Mouse (Mus musculus) liver, adult 2 months (tissue): ENCODE measurements around the gene Mlycd. TPM values are rescaled to one million over a fixed set of nuclear protein-coding genes. Genes with fewer than 3 reads are reported as not detected.

Experiments used
- DNase-seq: peaks from one replicate; pipeline ENCODE4 v3.0.0-alpha.2; 2011; ENCODE audit warnings: low read depth, low spot score; ENCODE audit errors: extremely low read depth
- H3K27ac ChIP-seq: fragments of 200-500 bp; replicated peaks from 2 replicates; pipeline ENCODE4 v1.5.1; 2012; ENCODE audit warnings: low read depth, mild to moderate bottlenecking, control low read depth, inconsistent platforms, low read length; ENCODE audit not compliant: insufficient read depth
- H3K27me3 ChIP-seq: fragments of 200-500 bp; 2 replicates; pipeline ENCODE4 v1.6.1; 2012; ENCODE audit warnings: mild to moderate bottlenecking, moderate library complexity, low read length, inconsistent platforms; ENCODE audit not compliant: control insufficient read depth, insufficient read depth
- H3K36me3 ChIP-seq: fragments of 200-500 bp; 2 replicates; pipeline ENCODE4 v1.6.1; 2012; ENCODE audit warnings: low read length, inconsistent platforms; ENCODE audit not compliant: control insufficient read depth, insufficient read depth
- H3K4me1 ChIP-seq: fragments of 200-500 bp; 2 replicates; pipeline ENCODE4 v1.6.1; 2011; ENCODE audit warnings: low read length; ENCODE audit not compliant: control insufficient read depth, insufficient read depth
- H3K4me3 ChIP-seq: fragments of 200-500 bp; 2 replicates; pipeline ENCODE4 v1.5.1; 2011; ENCODE audit warnings: low read depth, mild to moderate bottlenecking, control low read depth, low read length, moderate library complexity; ENCODE audit not compliant: insufficient read depth
- H3K79me2 ChIP-seq: fragments of 200-500 bp; 2 replicates; pipeline ENCODE4 v1.6.1; 2012; ENCODE audit warnings: inconsistent platforms, mild to moderate bottlenecking, low read length, moderate library complexity; ENCODE audit not compliant: control insufficient read depth, insufficient read depth
- H3K9ac ChIP-seq: fragments of 200-500 bp; 2 replicates; pipeline ENCODE4 v1.6.1; 2012; ENCODE audit warnings: low read depth, mild to moderate bottlenecking, control low read depth, inconsistent platforms, low read length
- CTCF ChIP-seq: fragments of 200-500 bp; IDR thresholded peaks from 2 replicates; pipeline ENCODE4 v1.5.1; 2011; ENCODE audit warnings: low read depth, low read length, control low read depth
- POLR2A ChIP-seq: fragments of 200-500 bp; IDR thresholded peaks from 2 replicates; pipeline ENCODE4 v1.6.1; 2011; ENCODE audit warnings: low read length, control low read depth; ENCODE audit not compliant: insufficient read depth; ENCODE audit errors: extremely low read depth
- WGBS: fragments of 180-500 bp; shearing (Covaris S2); methylation state at CpG from one replicate; pipeline ENCODE4 v1.1.7; 2018; 5-methylcytosine and 5-hydroxymethylcytosine counted together
- polyA plus RNA-seq: library from polyadenylated mRNA; depleted of rRNA; stranded (reverse); fragments of >200 nt; gene quantifications from 2 replicates; pipeline ENCODE4 v1.2.3, GENCODE M21; 2012; rRNA removed
- total RNA-seq: library from RNA; depleted of rRNA; stranded (reverse); fragments of >200 nt; gene quantifications from 2 replicates; pipeline ENCODE4 v1.2.3, GENCODE M21; 2014; rRNA removed

Mlycd gene
- total and polyA plus RNA-seq, 2 experiments: 57.3 to 115 TPM

- TF ChIP-seq CTCF (no peak), POLR2A (no peak)
- Histone ChIP-seq H3K9ac (no peak overlapping the region), H3K27me3 (peaks cover under 1% of the 10 kb centered on the region; the same call in 1 of the 2 replicates), H3K4me1 (no peaks in the 10 kb centered on the region), H3K4me3 (no peak overlapping the region), H3K27ac (no peak overlapping the region), H3K79me2 (no peaks in the 10 kb centered on the region), H3K36me3 (no peaks in the 10 kb centered on the region)
- no peak for DNase-seq
- WGBS: 51% methylated on average over 16 of the region's 16 CpGs
These were observed 65.0 kb downstream of the Mlycd start for GRCm38 (mm10) chr8:119459724-119460123.

Other genes with a start within 250 kb of the Mlycd start
- gene Hsbp1, start 50.4 kb upstream of the Mlycd start, total RNA-seq: 62.1 and 69.2 TPM in 2 replicates
- gene Hsbp1, start 50.4 kb upstream of the Mlycd start, polyA plus RNA-seq: 65.3 and 82.8 TPM in 2 replicates
- gene Osgin1, start 39.2 kb downstream of the Mlycd start, total RNA-seq: 9.6 and 33.0 TPM in 2 replicates
- gene Osgin1, start 39.2 kb downstream of the Mlycd start, polyA plus RNA-seq: 211 and 649 TPM in 2 replicates
- gene Necab2, start 51.8 kb downstream of the Mlycd start, total RNA-seq: 0.07 TPM in 1 of 2 replicates, not detected in the other
- gene Necab2, start 51.8 kb downstream of the Mlycd start, polyA plus RNA-seq: 0.11 TPM in 1 of 2 replicates, not detected in the other
- not detected in 2 replicates for gene Slc38a8, start 106.8 kb downstream of the Mlycd start, total RNA-seq
- gene Slc38a8, start 106.8 kb downstream of the Mlycd start, polyA plus RNA-seq: not detected in 2 replicates
- gene Mbtps1, start 163.9 kb downstream of the Mlycd start, total RNA-seq: 30.4 and 39.8 TPM in 2 replicates
- gene Mbtps1, start 163.9 kb downstream of the Mlycd start, polyA plus RNA-seq: 30.1 and 31.9 TPM in 2 replicates
- gene Hsdl1, start 180.3 kb downstream of the Mlycd start, total RNA-seq: 7.8 and 8.6 TPM in 2 replicates
- 6.1 and 7.8 TPM in 2 replicates for gene Hsdl1, start 180.3 kb downstream of the Mlycd start, polyA plus RNA-seq
- not detected in 2 replicates for gene Dnaaf1, start 180.4 kb downstream of the Mlycd start, total RNA-seq
- gene Dnaaf1, start 180.4 kb downstream of the Mlycd start, polyA plus RNA-seq: not detected in 2 replicates
- 0.83 and 1.2 TPM in 2 replicates for gene Taf1c, start 210.3 kb downstream of the Mlycd start, total RNA-seq
- 2.7 and 3.6 TPM in 2 replicates for gene Taf1c, start 210.3 kb downstream of the Mlycd start, polyA plus RNA-seq
- not detected in 2 replicates for gene Adad2, start 217.9 kb downstream of the Mlycd start, total RNA-seq
- gene Adad2, start 217.9 kb downstream of the Mlycd start, polyA plus RNA-seq: not detected in 2 replicates
- under 0.01 TPM in 1 of 2 replicates, not detected in the other for gene Kcng4, start 240.8 kb downstream of the Mlycd start, total RNA-seq
- gene Kcng4, start 240.8 kb downstream of the Mlycd start, polyA plus RNA-seq: 0.04 TPM in 1 of 2 replicates, not detected in the other